Mouse (Mus musculus) retina, postnatal 1 day (tissue): ENCODE measurements at regions not wholly inside any gene's neighbourhood (a gene's known extent, or its start where the extent isn't known, plus 50 kb on each side); places are given as distances from the start of the nearest gene placed in this dataset.

Experiments
- DNase-seq: peaks from one replicate; pipeline ENCODE4 v3.0.0-alpha.2; 2012

GRCm38 (mm10) chr5:106044878-106045585, 168.7 kb downstream of the Zfp326 start:
- DNase-seq: no peak

GRCm38 (mm10) chr5:106038321-106038720, 162.0 kb downstream of the Zfp326 start:
- no peak for DNase-seq

- DNase-seq: peak; percentile 18
Measured at GRCm38 (mm10) chr5:106036176-106036575, 159.8 kb downstream of the Zfp326 start.

DNA sequence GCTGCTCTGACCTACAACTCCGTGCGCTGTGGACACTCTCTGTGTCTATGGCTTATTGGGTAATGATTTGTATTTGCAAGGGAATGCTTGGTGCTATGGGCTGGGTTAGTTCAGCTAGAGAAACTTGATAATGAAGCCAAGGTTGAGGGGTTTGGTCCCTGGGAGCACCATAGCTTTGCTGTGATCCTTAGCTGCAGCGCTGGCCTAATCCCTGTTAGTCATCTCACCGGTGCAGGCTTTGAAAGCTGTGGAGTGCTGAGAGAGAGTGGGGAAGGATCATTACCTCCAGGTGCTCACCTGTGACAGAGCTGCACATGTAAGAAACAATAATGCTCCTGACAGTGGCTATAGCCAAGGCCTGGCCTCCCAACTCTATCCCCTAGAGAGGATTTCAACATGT, 156.6 kb downstream of the Zfp326 start:
- DNase-seq: no peak

GRCm38 (mm10) chr5:106026861-106027260, 150.5 kb downstream of the Zfp326 start:
- no peak for DNase-seq

- peak; percentile 65 for DNase-seq
Measured at GRCm38 (mm10) chr5:106004292-106004917, 128.0 kb downstream of the Zfp326 start.

GRCm38 (mm10) chr5:106003321-106004291, 127.2 kb downstream of the Zfp326 start:
- DNase-seq: peak; percentile 45

DNA sequence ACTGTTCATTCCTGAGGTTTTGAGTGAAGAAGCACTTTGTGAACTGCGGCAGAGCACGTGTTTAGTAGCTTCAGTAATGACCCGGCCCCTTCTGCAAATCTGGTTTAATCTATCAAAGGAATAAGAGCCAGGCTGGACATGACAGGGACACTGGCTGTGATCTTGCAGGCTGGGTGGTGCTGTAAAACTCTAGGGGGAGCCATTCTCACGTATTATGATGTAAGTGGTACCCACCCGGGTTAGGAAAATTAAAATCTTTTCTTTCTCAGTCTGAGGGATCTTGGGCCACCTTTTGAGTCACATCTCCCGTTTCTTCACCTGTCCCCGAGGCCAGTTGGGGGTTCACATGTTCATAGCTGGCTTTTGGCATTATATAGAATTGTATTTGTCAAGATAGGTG, 126.0 kb downstream of the Zfp326 start:
- peak; percentile 72 for DNase-seq

GRCm38 (mm10) chr5:105994218-105994617, 117.9 kb downstream of the Zfp326 start:
- DNase-seq: no peak

- no peak for DNase-seq
Measured at GRCm38 (mm10) chr5:105993066-105993760, 116.8 kb downstream of the Zfp326 start.

DNA sequence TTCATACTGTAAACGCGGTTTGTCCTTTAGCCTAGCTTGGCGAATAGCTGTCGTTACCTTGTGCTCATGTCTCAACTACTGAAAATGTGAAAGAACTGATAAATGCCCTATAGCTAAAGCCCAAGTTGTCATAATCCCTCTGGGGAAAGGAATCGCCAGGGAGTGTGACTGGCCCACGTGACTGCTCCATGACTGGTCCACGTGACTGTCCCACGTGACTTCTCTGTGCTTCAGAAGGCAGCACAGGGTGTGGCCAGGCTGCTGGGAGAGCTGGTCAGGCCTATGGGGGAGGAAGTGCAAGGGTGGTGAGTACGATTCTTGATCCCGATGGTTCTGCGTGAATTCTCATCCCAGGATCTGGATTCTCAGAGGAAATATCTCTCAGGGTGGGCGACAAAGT, 114.4 kb downstream of the Zfp326 start:
- DNase-seq: no peak

DNA sequence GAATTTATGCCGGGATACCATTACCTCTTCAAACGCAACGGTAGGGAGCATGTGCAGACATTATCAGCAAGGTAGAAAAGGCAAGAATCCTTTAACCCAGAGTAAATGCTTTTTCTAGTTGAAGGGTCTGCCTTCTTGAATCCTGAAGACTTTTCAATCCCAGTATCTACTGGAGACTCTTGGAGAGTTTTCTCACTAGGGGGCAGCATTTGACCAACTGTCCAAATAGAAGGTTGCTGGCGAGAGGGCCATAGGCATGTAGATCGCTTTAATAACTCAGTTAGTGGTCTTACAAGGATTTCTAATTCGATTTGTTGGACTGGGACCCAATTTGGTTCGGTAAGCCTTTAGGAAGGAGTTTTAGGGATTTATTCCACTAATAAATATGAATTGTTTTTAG, 110.0 kb downstream of the Zfp326 start:
- DNase-seq: peak; percentile 80

- DNase-seq: no peak
Measured at GRCm38 (mm10) chr5:105983131-105983530, 106.8 kb downstream of the Zfp326 start.

DNA sequence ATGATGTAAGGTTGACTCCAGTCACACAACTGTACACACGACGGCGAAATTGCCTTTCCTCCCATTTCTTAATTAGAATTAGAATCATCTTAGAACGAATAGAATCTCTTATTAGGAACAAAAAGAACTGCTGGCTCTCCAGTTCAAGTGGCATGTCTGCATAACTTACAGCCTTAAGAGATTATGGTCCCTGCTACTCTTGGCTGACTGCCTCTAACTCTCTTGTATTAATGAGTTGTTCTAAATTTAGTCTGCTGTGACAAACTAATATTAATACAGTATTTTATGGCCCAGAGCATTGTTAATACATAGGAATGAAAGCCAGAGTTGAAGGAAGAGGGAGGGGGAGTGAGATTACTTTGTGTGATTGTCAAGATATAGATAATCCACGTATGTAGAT, 100.4 kb downstream of the Zfp326 start:
- DNase-seq: no peak

DNA sequence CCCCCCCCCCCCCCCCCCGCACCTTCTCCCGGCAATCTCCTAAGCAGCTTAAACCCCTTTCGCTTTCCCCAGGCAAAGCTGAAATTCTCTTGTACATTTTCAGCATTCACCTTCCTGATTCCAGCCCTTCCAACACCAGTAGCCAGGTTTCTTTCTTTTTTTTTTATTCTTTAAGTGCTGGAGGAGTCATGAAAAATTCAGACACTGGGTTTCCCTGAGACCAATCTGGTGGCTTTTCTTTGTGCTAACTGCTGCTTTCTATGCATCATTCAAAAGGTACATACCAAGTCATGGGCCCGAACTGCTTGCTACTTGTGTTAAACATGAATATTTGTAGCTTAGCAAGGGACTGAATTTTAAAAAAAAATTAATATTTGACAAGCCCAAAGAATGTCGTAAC, 99.7 kb downstream of the Zfp326 start:
- DNase-seq: peak; percentile 36

DNA sequence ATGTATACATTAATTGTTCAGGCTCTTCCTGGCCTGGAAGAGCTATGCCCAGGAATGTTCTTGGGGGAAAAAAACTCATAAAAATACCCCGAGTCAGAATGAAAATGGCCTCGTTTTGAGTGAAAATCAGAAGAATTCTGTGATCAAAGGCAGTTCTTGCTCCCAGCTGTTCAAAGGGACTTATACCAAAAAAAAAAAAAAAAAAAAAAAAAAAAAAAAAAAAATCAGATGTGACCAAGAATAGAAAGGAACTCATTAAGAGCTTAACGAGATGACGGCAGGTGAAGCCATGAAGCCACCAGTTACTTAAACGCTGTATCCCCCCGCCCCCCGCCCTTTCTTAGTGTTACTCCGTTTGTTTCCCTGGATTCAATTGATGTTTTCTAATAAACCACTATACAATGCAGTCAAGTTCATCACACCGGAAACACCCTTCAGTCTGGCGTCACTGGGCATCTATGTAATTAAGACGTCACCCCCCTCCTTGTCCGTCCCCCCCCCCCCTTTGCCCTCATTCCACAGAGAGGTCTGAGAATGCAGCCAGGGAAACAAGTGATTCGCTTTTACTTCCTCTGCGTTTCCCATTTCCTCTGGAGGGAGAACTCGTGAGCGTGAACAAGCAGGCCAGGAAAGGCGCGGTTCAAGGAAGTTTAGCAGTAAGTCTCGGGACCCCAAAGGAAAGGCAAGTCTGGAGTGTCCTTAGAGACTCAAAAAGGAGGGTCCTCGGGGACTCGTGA, 99.1 kb downstream of the Zfp326 start:
- peak; percentile 80 for DNase-seq

- peak; percentile 32 for DNase-seq
Measured at GRCm38 (mm10) chr5:105974576-105975177, 98.3 kb downstream of the Zfp326 start.
